Comparison of ENCODE assay signal across 8 mouse cellular contexts in genomic region chr15:49065875-49066274, GRCm38 (mm10).
DNase-seq lines count a peak whose midpoint lies in the region; TF ChIP-seq lines count a peak whose summit lies in the region.

No protein-coding gene starts in this region.

- peak; percentile 90 for DNase-seq in MEL (ENCODE audit: low read depth, low spot score)
- DNase-seq in adrenal gland, adult 18-20 months (ENCODE audit: low spot score in 2 of 2) = peak; percentile 66 to 74
- DNase-seq in frontal cortex, postnatal 25 days (ENCODE audit: low spot score in 2 of 2) = peak; percentile 10 to 24
- peak; percentile 56 for DNase-seq in kidney, adult 11 months
- DNase-seq in left cerebral cortex, adult 8-10 months (ENCODE audit: low spot score in 2 of 2) = peak; percentile 1 to 9
- peak; percentile 48 for DNase-seq in right cerebral cortex, adult 18-20 months
- no peak for DNase-seq in c-Kit-positive CD71-positive TER-119-positive erythroid progenitor cells, embryonic 14.5 days (ENCODE audit: low spot score)
- DNase-seq in B cell, adult 2 months = no peak

- TF ChIP-seq CTCF in MEL (IDR thresholded peaks at IDR 0.05 in 2 of 3, conservative IDR thresholded peaks at IDR 0.05 in 1 of 3; ENCODE audit: control insufficient read depth in 1 of 3, insufficient read depth in 1 of 3, low read depth in 2 of 3, low read length in 3 of 3, poor library complexity in 1 of 3, severe bottlenecking in 1 of 3) = no peak

- no peaks in the 10 kb centered on the region for H3K27me3 ChIP-seq in MEL (ENCODE audit: control insufficient read depth in 1 of 2, insufficient read depth in 2 of 2, low read length in 2 of 2)

- H3K27ac ChIP-seq in MEL (ENCODE audit: control insufficient read depth, low read depth, low read length) = peak overlapping the region; percentile 39; the same call in 1 of the 2 replicates

- H3K4me3 ChIP-seq in MEL (ENCODE audit: control insufficient read depth in 1 of 2, insufficient read depth in 1 of 2, low read depth in 2 of 2, low read length in 2 of 2) = no peak overlapping the region

- TF ChIP-seq EP300 in MEL (IDR thresholded peaks at IDR 0.05; ENCODE audit: low read depth in 1 of 2, low read length in 2 of 2) = peak; percentile 84 to 86

- peaks cover 0 to 19% of the 10 kb centered on the region in 2 experiments; a peak in 2 of 4 replicates for H3K36me3 ChIP-seq in MEL (ENCODE audit: control insufficient read depth in 1 of 2, insufficient read depth in 2 of 2, low read length in 2 of 2)

- peaks cover 0 to 28% of the 10 kb centered on the region in 2 experiments; a peak in 2 of 4 replicates for H3K4me1 ChIP-seq in MEL (ENCODE audit: control insufficient read depth in 1 of 2, insufficient read depth in 2 of 2, low read length in 2 of 2)

- no peaks in the 10 kb centered on the region for H3K79me2 ChIP-seq in MEL (ENCODE audit: control insufficient read depth, insufficient read depth, low read length, poor library complexity)

- no peak for TF ChIP-seq POLR2A in MEL (IDR thresholded peaks at IDR 0.05; ENCODE audit: control insufficient read depth in 1 of 2, insufficient read depth in 1 of 2, low read depth in 1 of 2, low read length in 2 of 2, poor library complexity in 1 of 2)

- TF ChIP-seq RAD21 in MEL (IDR thresholded peaks at IDR 0.05; ENCODE audit: low read depth, low read length) = no peak

- no peaks in the 10 kb centered on the region for H3K9me3 ChIP-seq in MEL (replicated peaks; ENCODE audit: insufficient read depth, low read length)

- no peak overlapping the region for H3K9ac ChIP-seq in MEL (ENCODE audit: control insufficient read depth, low read depth, low read length, poor library complexity, severe bottlenecking)

TF ChIP-seq in MEL, 35 proteins besides CTCF, POLR2A, EP300 and RAD21:
- TF ChIP-seq KAT2A (conservative IDR thresholded peaks at IDR 0.05; ENCODE audit: low read depth, low read length) (peak; percentile 47; the same call in 1 of the 2 replicates), GATA1 (IDR thresholded peaks at IDR 0.05; ENCODE audit: low read depth, low read length) (peak; percentile 44; the same call in 1 of the 2 replicates), BHLHE40 (IDR thresholded peaks at IDR 0.05; ENCODE audit: borderline replicate concordance, low read depth, low read length) (no peak), E2F4 (IDR thresholded peaks at IDR 0.05; ENCODE audit: borderline replicate concordance, low read depth, low read length) (no peak), JUND (IDR thresholded peaks at IDR 0.05; ENCODE audit: low read depth, low read length) (no peak), CHD1 (IDR thresholded peaks at IDR 0.05; ENCODE audit: low read depth, low read length) (no peak), SIN3A (IDR thresholded peaks at IDR 0.05; ENCODE audit: low read length) (0 out of 2 replicates have a peak, but pooled peaks have one; percentile 27), CHD2 (IDR thresholded peaks at IDR 0.05; ENCODE audit: low read length) (no peak), POLR2AphosphoS5 (IDR thresholded peaks at IDR 0.05; ENCODE audit: borderline replicate concordance, low read depth, low read length) (no peak), TAL1 (IDR thresholded peaks at IDR 0.05; ENCODE audit: low read length) (no peak), SMC3 (IDR thresholded peaks at IDR 0.05; ENCODE audit: low read depth, low read length) (peak; percentile 21; the same call in 1 of the 2 replicates), TBP (IDR thresholded peaks at IDR 0.05; ENCODE audit: low read depth, low read length) (no peak), UBTF (IDR thresholded peaks at IDR 0.05; ENCODE audit: borderline replicate concordance, insufficient read depth, low read depth, low read length) (no peak), MXI1 (IDR thresholded peaks at IDR 0.05; ENCODE audit: low read depth, low read length) (no peak; the same call in 1 of the 2 replicates), ZMIZ1 (IDR thresholded peaks at IDR 0.05; ENCODE audit: low read depth, low read length) (no peak), HCFC1 (IDR thresholded peaks at IDR 0.05; ENCODE audit: low read depth, low read length) (0 out of 2 replicates have a peak, but pooled peaks have one; percentile 19), POLR2AphosphoS2 (IDR thresholded peaks at IDR 0.05; ENCODE audit: low read length) (peak; percentile 46; the same call in 1 of the 2 replicates), TCF12 (IDR thresholded peaks at IDR 0.05; ENCODE audit: low read depth, low read length) (peak; percentile 75), MAZ (IDR thresholded peaks at IDR 0.05; ENCODE audit: low read depth, low read length) (no peak), ELF1 (IDR thresholded peaks at IDR 0.05; ENCODE audit: low read depth, low read length) (peak; percentile 32; the same call in 1 of the 2 replicates), ZKSCAN1 (IDR thresholded peaks at IDR 0.05; ENCODE audit: low read depth, low read length) (no peak), RCOR1 (IDR thresholded peaks at IDR 0.05; ENCODE audit: low read depth, low read length) (peak; percentile 77; the same call in 1 of the 2 replicates), ZC3H11A (IDR thresholded peaks at IDR 0.05; ENCODE audit: low read depth, low read length) (no peak), NRF1 (IDR thresholded peaks at IDR 0.05; ENCODE audit: insufficient read depth, low read depth, low read length, poor library complexity, severe bottlenecking) (no peak), ETS1 (IDR thresholded peaks at IDR 0.05; ENCODE audit: low read depth, low read length) (peak; percentile 87), USF1 (IDR thresholded peaks at IDR 0.05; ENCODE audit: low read depth, low read length) (no peak), NELFE (IDR thresholded peaks at IDR 0.05; ENCODE audit: low read depth, low read length) (no peak), ZNF384 (IDR thresholded peaks at IDR 0.05; ENCODE audit: low read depth, low read length) (no peak), MEF2A (IDR thresholded peaks at IDR 0.05; ENCODE audit: extremely low read depth, insufficient replicate concordance, low read depth, low read length, poor library complexity, severe bottlenecking) (peak; percentile 96; the same call in 1 of the 2 replicates), USF2 (IDR thresholded peaks at IDR 0.05; ENCODE audit: borderline replicate concordance in 1 of 2, insufficient read depth in 1 of 2, low read depth in 1 of 2, low read length in 2 of 2) (no peak), MYB (IDR thresholded peaks at IDR 0.05; ENCODE audit: low read depth, low read length) (no peak), MAFK (IDR thresholded peaks at IDR 0.05; ENCODE audit: borderline replicate concordance, low read depth, low read length) (no peak), MAX (IDR thresholded peaks at IDR 0.05; ENCODE audit: low read length) (no peak), GABPA (IDR thresholded peaks at IDR 0.05; ENCODE audit: low read depth, low read length) (no peak), MYC (IDR thresholded peaks at IDR 0.05; ENCODE audit: low read depth, low read length) (no peak)

Comparison
In these comparisons a context has a peak if more than half of its experiments do, and no peak if none do; other contexts are left out.
1. DNase-seq: peak in MEL (single experiment), adrenal gland, adult 18-20 months (2 of 2), frontal cortex, postnatal 25 days (2 of 2), kidney, adult 11 months (single experiment), left cerebral cortex, adult 8-10 months (2 of 2) and right cerebral cortex, adult 18-20 months (single experiment); none in c-Kit-positive CD71-positive TER-119-positive erythroid progenitor cells, embryonic 14.5 days (single experiment) and B cell, adult 2 months (0 of 2).